Mouse (Mus musculus): ENCODE measurements at regions not wholly inside any gene's neighbourhood (a gene's known extent, or its start where the extent isn't known, plus 50 kb on each side); places are given as distances from the start of the nearest gene placed in this dataset.

DNA sequence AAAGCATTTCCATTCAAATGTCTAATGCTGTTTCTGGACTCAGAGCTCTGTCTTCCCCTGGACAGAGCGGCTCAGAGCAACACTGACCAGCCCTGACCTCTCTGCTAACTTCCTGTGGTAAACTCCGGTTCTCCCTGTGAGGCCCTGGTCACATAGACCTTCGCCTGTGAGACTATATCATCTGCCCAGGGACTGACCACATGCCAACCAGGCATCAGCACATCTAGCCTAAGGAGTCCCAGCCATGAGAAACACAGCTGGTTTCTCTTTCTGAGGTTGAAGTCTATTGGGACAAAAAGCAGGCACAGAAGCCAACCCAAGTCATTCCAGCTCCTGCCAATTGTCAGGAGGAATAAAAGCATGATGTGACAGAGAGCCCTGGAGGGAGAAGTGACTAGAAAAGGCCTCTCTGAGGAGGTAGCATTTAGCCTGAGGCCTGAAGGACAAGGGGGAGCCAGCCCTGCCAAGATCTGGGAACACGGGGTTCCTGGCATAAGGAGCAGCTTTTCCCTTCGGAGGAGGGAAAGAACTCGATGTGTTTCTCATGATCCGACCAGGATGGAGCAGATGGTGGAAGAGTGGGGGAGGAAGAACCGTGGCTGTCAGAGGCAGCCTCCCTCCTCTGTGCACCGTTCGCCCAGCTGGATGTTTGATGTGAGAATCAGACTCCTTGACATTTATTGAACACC is 237.7 kb downstream of the Opa1 start:
- Histone ChIP-seq H3K36me3 (replicated peaks; ENCODE audit: control insufficient read depth, insufficient read depth, low read depth, low read length) (no peaks in the 10 kb centered on the region), H3K9ac (replicated peaks; ENCODE audit: low read length) (no peak overlapping the region), H3K27ac (replicated peaks; ENCODE audit: low read depth, low read length) (no peak overlapping the region), H3K4me2 (ENCODE audit: low read depth, low read length) (no peak overlapping the region), H3K4me1 (ENCODE audit: control insufficient read depth, insufficient read depth, low read length) (peaks cover 5% of the 10 kb centered on the region), H3K9me3 (replicated peaks; ENCODE audit: control insufficient read depth, low read length) (no peaks in the 10 kb centered on the region), H3K4me3 (ENCODE audit: low read depth, low read length) (no peak overlapping the region), H3K27me3 (ENCODE audit: control insufficient read depth, insufficient read depth, low read length) (no peaks in the 10 kb centered on the region; the same call in 1 of the 2 replicates)
- 60% methylated on average over 10 of the region's 10 CpGs for whole genome bisulfite sequencing
- ATAC-seq (replicated peaks; ENCODE audit: insufficient number of reproducible peaks, low FRiP score, low TSS enrichment, low read depth) (no peak), DNase-seq (ENCODE audit: low spot score) (no peak)

DNA sequence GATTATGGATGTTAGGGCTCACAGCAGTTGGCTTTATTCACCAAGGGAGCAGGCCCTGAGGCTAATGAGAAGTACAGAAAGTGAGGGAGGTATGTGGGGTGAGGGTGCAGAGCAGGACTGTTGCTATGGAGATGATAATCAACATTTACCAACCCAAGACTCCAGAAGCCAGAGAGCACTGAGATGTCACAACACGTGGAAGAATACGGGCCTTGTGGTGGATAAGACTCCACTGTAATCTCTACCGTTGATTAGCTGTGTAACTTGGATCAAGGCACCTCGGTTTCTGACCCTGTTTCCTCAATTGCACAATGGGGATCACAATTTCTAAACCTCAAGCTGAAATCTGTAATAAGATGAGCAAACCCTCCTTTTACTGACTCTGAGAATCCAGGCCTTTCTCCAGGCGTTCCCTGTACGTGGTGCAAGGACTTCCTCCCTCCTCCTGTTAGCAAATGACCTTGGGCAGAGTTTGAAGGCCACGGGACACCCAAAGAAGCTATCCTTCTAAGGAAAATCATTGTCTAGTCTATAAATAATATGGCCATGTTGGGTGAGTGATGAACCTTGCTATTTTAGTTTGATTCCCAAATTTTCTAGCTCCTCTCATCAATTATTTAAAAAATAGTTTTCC is 239.8 kb downstream of the Opa1 start:
- no peaks in the 10 kb centered on the region for H3K9me3 ChIP-seq (replicated peaks; ENCODE audit: control insufficient read depth, low read length)
- H3K27ac ChIP-seq (replicated peaks; ENCODE audit: low read depth, low read length), result no peak overlapping the region
- 53% methylated on average over 7 of the region's 7 CpGs for WGBS
- no peak overlapping the region for H3K4me2 ChIP-seq (ENCODE audit: low read depth, low read length)
- no peaks in the 10 kb centered on the region for H3K36me3 ChIP-seq (replicated peaks; ENCODE audit: control insufficient read depth, insufficient read depth, low read depth, low read length)
- H3K9ac ChIP-seq (replicated peaks; ENCODE audit: low read length), result no peak overlapping the region
- H3K4me1 ChIP-seq (ENCODE audit: control insufficient read depth, insufficient read depth, low read length), result no peaks in the 10 kb centered on the region; the same call in 1 of the 2 replicates
- H3K4me3 ChIP-seq (ENCODE audit: low read depth, low read length), result no peak overlapping the region
- no peak for ATAC-seq (replicated peaks; ENCODE audit: insufficient number of reproducible peaks, low FRiP score, low TSS enrichment, low read depth)
- DNase-seq (ENCODE audit: low spot score), result no peak
- no peaks in the 10 kb centered on the region; the same call in 1 of the 2 replicates for H3K27me3 ChIP-seq (ENCODE audit: control insufficient read depth, insufficient read depth, low read length)

DNA sequence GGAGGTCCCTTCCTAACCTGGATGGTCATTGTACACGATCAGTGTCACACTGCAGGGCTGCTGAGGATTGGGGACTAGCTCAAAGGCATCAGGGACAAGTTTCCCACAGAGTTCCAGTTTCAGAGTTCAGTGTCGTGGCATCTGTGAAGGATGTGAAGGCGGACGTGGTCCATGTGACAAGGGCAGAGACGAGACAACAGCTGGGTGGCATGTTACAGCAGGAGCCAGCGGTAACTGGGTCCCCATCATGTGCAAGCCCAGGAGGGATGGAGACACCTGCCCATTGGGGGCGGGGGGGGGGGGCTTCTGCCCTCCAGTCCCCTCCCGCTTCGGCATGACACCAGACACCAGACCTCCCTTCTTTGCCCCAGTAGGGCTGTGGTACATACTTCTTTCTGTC is 241.6 kb downstream of the Opa1 start:
- no peak for DNase-seq (ENCODE audit: low spot score)

DNA sequence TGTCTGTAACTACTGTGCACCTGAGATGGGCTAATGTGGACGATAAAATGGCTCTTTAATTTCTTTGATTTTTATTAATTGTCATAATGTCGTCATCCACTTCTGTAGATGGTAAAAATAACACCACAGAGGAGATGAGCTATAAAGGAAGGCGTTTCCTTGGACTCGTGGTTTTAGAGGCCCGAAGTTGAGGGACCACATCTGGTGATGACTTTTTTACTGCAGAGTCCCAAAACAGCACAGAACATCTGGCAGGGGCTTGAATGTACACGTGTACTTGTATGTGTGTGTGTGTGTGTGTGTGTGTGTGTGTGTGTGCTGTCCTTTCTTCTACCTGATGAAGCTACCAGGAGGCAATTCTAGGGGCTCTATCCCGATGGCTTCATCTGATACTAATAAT is 242.1 kb upstream of the Hes1 start:
- no peaks in the 10 kb centered on the region for H3K36me3 ChIP-seq (replicated peaks; ENCODE audit: control insufficient read depth, insufficient read depth, low read depth, low read length)
- DNase-seq (ENCODE audit: low spot score) (no peak), ATAC-seq (replicated peaks; ENCODE audit: insufficient number of reproducible peaks, low FRiP score, low TSS enrichment, low read depth) (no peak)
- WGBS, result 74% methylated on average over 7 of the region's 7 CpGs
- no peak overlapping the region for H3K27ac ChIP-seq (replicated peaks; ENCODE audit: low read depth, low read length)
- no peak overlapping the region for H3K4me2 ChIP-seq (ENCODE audit: low read depth, low read length)
- no peaks in the 10 kb centered on the region for H3K9me3 ChIP-seq (replicated peaks; ENCODE audit: control insufficient read depth, low read length)
- no peak overlapping the region for H3K9ac ChIP-seq (replicated peaks; ENCODE audit: low read length)
- no peaks in the 10 kb centered on the region for H3K4me1 ChIP-seq (ENCODE audit: control insufficient read depth, insufficient read depth, low read length)
- no peak overlapping the region for H3K4me3 ChIP-seq (ENCODE audit: low read depth, low read length)
- H3K27me3 ChIP-seq (ENCODE audit: control insufficient read depth, insufficient read depth, low read length), result no peaks in the 10 kb centered on the region

More for the DNA sequence above, 241.6 kb downstream of the Opa1 start:
- H3K9me3 ChIP-seq (replicated peaks; ENCODE audit: control insufficient read depth, low read length), result no peaks in the 10 kb centered on the region
- H3K9ac ChIP-seq (replicated peaks; ENCODE audit: low read length), result no peak overlapping the region
- 67% methylated on average over 9 of the region's 9 CpGs for WGBS
- no peak overlapping the region for H3K4me3 ChIP-seq (ENCODE audit: low read depth, low read length)
- H3K27me3 ChIP-seq (ENCODE audit: control insufficient read depth, insufficient read depth, low read length), result no peaks in the 10 kb centered on the region
- no peak overlapping the region for H3K27ac ChIP-seq (replicated peaks; ENCODE audit: low read depth, low read length)
- H3K4me1 ChIP-seq (ENCODE audit: control insufficient read depth, insufficient read depth, low read length), result no peaks in the 10 kb centered on the region
- no peaks in the 10 kb centered on the region for H3K36me3 ChIP-seq (replicated peaks; ENCODE audit: control insufficient read depth, insufficient read depth, low read depth, low read length)
- no peak overlapping the region for H3K4me2 ChIP-seq (ENCODE audit: low read depth, low read length)
- no peak for ATAC-seq (replicated peaks; ENCODE audit: insufficient number of reproducible peaks, low FRiP score, low TSS enrichment, low read depth)

DNA sequence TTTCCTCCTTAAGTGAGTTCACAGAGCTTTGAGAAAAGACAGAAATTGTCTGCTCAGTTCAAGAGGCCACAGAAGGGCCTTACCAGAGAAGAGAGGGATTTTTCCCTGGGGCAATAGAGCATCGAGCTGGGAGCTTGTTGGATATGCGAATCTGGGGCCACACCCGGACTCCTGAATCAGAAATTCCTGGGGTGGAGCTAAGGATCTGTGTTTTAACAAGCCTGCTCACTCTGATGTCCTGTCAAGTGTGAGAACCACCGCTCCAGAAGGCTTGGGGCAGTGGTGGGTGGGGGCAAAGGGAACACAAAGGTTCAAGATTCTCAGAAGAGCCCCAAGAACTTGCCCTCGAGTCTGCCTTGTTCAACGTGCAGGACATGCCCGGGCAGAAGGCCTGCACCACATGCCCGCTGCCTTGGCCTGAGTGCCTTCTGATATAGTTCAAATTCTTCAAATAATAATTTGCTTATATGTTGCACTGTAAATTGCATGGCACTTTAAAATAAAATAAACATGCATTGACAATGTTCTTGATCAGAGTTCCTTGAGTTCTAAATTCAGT is 241.3 kb upstream of the Hes1 start:
- ATAC-seq (replicated peaks; ENCODE audit: insufficient number of reproducible peaks, low FRiP score, low TSS enrichment, low read depth) (no peak), DNase-seq (ENCODE audit: low spot score) (no peak)
- Histone ChIP-seq H3K9me3 (replicated peaks; ENCODE audit: control insufficient read depth, low read length) (no peaks in the 10 kb centered on the region), H3K36me3 (replicated peaks; ENCODE audit: control insufficient read depth, insufficient read depth, low read depth, low read length) (no peaks in the 10 kb centered on the region), H3K4me2 (ENCODE audit: low read depth, low read length) (no peak overlapping the region), H3K4me3 (ENCODE audit: low read depth, low read length) (no peak overlapping the region), H3K27ac (replicated peaks; ENCODE audit: low read depth, low read length) (no peak overlapping the region), H3K4me1 (ENCODE audit: control insufficient read depth, insufficient read depth, low read length) (no peaks in the 10 kb centered on the region), H3K27me3 (ENCODE audit: control insufficient read depth, insufficient read depth, low read length) (no peaks in the 10 kb centered on the region), H3K9ac (replicated peaks; ENCODE audit: low read length) (no peak overlapping the region)
- 57% methylated on average over 8 of the region's 8 CpGs for WGBS

DNA sequence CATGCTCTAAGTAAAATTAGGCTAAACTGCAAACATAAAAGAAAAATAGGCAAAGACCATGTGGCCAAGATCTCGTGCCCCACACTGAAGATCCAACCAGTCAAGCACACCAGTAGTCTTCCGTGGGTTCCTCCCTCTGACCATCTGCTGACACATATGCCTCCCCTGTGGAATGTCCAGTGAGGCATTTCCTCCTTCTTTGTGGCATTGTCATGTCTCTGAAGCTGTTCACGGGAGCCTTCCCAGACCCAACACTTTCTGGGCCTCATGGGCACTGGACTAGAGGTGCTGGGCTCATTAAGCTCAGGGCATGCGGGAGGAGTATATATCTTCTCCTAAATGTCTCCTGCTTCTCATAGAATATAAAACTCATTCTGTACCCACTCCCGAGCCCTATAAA is 237.3 kb upstream of the Hes1 start:
- 82% methylated on average over 5 of the region's 5 CpGs for WGBS
- H3K27ac ChIP-seq (replicated peaks; ENCODE audit: low read depth, low read length), result no peak overlapping the region
- no peak overlapping the region for H3K9ac ChIP-seq (replicated peaks; ENCODE audit: low read length)
- DNase-seq (ENCODE audit: low spot score) (no peak), ATAC-seq (replicated peaks; ENCODE audit: insufficient number of reproducible peaks, low FRiP score, low TSS enrichment, low read depth) (no peak)
- H3K36me3 ChIP-seq (replicated peaks; ENCODE audit: control insufficient read depth, insufficient read depth, low read depth, low read length), result no peaks in the 10 kb centered on the region
- no peaks in the 10 kb centered on the region for H3K4me1 ChIP-seq (ENCODE audit: control insufficient read depth, insufficient read depth, low read length)
- no peak overlapping the region for H3K4me3 ChIP-seq (ENCODE audit: low read depth, low read length)
- no peaks in the 10 kb centered on the region for H3K27me3 ChIP-seq (ENCODE audit: control insufficient read depth, insufficient read depth, low read length)
- no peak overlapping the region for H3K4me2 ChIP-seq (ENCODE audit: low read depth, low read length)
- no peaks in the 10 kb centered on the region for H3K9me3 ChIP-seq (replicated peaks; ENCODE audit: control insufficient read depth, low read length)

DNA sequence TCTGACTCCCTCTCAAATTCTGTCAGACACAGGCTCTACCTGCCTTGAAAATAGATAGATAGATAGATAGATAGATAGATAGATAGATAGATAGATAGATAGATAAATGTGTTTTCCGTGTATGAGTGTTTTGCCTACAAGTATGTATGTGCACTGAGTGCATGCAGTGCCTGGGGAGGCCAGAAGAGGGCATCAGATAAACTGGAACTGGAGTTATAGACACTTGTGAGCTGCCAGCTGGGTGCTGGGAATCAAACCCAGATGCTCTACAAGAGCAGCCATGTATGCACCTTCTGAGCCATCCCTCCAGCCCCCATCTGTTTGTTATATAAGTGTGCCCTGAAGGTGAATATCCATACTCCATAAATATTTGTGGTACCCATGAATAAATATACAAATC is 236.4 kb upstream of the Hes1 start:
- no peaks in the 10 kb centered on the region for H3K4me1 ChIP-seq (ENCODE audit: control insufficient read depth, insufficient read depth, low read length)
- no peak overlapping the region for H3K9ac ChIP-seq (replicated peaks; ENCODE audit: low read length)
- H3K27ac ChIP-seq (replicated peaks; ENCODE audit: low read depth, low read length), result no peak overlapping the region
- no peak overlapping the region for H3K4me2 ChIP-seq (ENCODE audit: low read depth, low read length)
- no peak overlapping the region for H3K4me3 ChIP-seq (ENCODE audit: low read depth, low read length)
- no peaks in the 10 kb centered on the region for H3K27me3 ChIP-seq (ENCODE audit: control insufficient read depth, insufficient read depth, low read length)
- DNase-seq (ENCODE audit: low spot score) (no peak), ATAC-seq (replicated peaks; ENCODE audit: insufficient number of reproducible peaks, low FRiP score, low TSS enrichment, low read depth) (no peak)
- no peaks in the 10 kb centered on the region for H3K36me3 ChIP-seq (replicated peaks; ENCODE audit: control insufficient read depth, insufficient read depth, low read depth, low read length)
- H3K9me3 ChIP-seq (replicated peaks; ENCODE audit: control insufficient read depth, low read length), result no peaks in the 10 kb centered on the region
- WGBS, result 85% methylated on average over 1 of the region's 1 CpGs

DNA sequence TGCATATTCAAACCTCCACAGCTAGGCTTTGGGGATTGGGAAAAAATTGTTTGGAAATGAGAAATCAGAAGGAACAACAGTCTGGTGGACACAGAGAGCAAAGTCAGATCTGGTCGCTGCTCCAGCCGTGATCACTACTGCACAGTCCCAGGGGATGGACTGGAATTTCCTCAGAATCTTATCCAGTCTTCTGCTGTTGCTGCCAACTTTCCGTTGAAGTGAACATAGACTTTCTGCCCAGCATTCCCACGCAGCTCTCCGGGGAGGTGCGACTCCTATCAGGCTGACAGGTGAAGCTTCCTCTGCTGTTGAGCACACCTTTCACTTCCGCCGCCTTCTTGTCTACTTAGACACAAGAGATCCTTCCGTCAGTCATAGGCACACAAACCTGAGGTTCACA is 234.7 kb upstream of the Hes1 start:
- no peak overlapping the region for H3K27ac ChIP-seq (replicated peaks; ENCODE audit: low read depth, low read length)
- WGBS, result 87% methylated on average over 9 of the region's 9 CpGs
- no peak overlapping the region for H3K4me2 ChIP-seq (ENCODE audit: low read depth, low read length)
- no peaks in the 10 kb centered on the region for H3K36me3 ChIP-seq (replicated peaks; ENCODE audit: control insufficient read depth, insufficient read depth, low read depth, low read length)
- no peaks in the 10 kb centered on the region for H3K27me3 ChIP-seq (ENCODE audit: control insufficient read depth, insufficient read depth, low read length)
- no peak for DNase-seq (ENCODE audit: low spot score)
- H3K9ac ChIP-seq (replicated peaks; ENCODE audit: low read length), result no peak overlapping the region
- H3K9me3 ChIP-seq (replicated peaks; ENCODE audit: control insufficient read depth, low read length), result no peaks in the 10 kb centered on the region
- H3K4me3 ChIP-seq (ENCODE audit: low read depth, low read length), result no peak overlapping the region
- ATAC-seq (replicated peaks; ENCODE audit: insufficient number of reproducible peaks, low FRiP score, low TSS enrichment, low read depth), result no peak
- H3K4me1 ChIP-seq (ENCODE audit: control insufficient read depth, insufficient read depth, low read length), result no peaks in the 10 kb centered on the region
